Mouse (Mus musculus): ENCODE results near the gene Fars2. TPM values are rescaled to one million over a fixed set of nuclear protein-coding genes. Genes with fewer than 3 reads are reported as not detected.

Fars2 gene
- polyA plus RNA-seq (2012; rRNA removed), result 23.4 and 42.6 TPM in 2 replicates

- H3K27ac ChIP-seq (ENCODE audit: insufficient read depth, low read depth, low read length), result peak within 1 kb of the TSS; percentile 98
- no peaks in the 10 kb centered on the region for H3K36me3 ChIP-seq (ENCODE audit: control insufficient read depth, insufficient read depth, low read length)
- TF ChIP-seq POLR2A (IDR thresholded peaks at IDR 0.05; ENCODE audit: low read depth, low read length), result peak; percentile 65
- no peak for TF ChIP-seq CTCF (IDR thresholded peaks at IDR 0.05; ENCODE audit: extremely low read depth, insufficient read length, insufficient replicate concordance, low read depth, low read length)
- under 1% methylated on average over 75 of the region's 75 CpGs for WGBS
- H3K4me1 ChIP-seq (ENCODE audit: control insufficient read depth, insufficient read depth, insufficient read length, low read length), result no peaks in the 10 kb centered on the region
- H3K27me3 ChIP-seq (ENCODE audit: control insufficient read depth, insufficient read depth, low read length), result no peaks in the 10 kb centered on the region
- peak within 1 kb of the TSS; percentile 84 for H3K4me3 ChIP-seq (ENCODE audit: low read depth, low read length)
Measured at GRCm38 (mm10) chr13:36117143-36118014, at the start of gene Fars2, which contains the start of gene Lyrm4. Gene Fars2, plus strand, starts transcription at chr13:36117412. Gene Lyrm4, minus strand, starts transcription at chr13:36117526.

DNA sequence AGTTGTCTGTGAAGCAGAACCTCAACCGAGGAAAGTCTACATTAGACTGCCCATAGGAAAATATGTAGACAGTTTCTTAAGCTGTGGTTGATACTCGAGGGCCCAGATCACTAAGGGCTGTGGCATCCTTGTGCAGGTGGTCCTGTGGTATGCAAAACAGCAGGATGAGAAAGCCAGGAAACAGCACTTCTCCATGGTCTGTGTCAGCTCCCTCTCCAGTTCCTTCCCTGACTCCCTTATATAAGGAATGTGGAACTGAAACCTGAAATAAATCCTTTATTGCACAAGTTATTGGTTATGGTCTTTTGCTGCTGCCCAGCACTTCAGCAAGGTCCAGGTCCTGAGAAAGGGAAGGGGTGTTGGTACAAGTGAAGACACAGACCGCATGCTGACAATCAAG lies 42.7 kb upstream of the Fars2 start:
- 84% methylated on average over 3 of the region's 3 CpGs for WGBS
- Histone ChIP-seq H3K36me3 (ENCODE audit: control insufficient read depth, insufficient read depth, low read length) (no peaks in the 10 kb centered on the region), H3K27ac (ENCODE audit: insufficient read depth, low read depth, low read length) (no peak overlapping the region), H3K27me3 (ENCODE audit: control insufficient read depth, insufficient read depth, low read length) (no peaks in the 10 kb centered on the region), H3K4me3 (ENCODE audit: low read depth, low read length) (no peak overlapping the region), H3K4me1 (ENCODE audit: control insufficient read depth, insufficient read depth, insufficient read length, low read length) (no peaks in the 10 kb centered on the region)
- TF ChIP-seq CTCF (IDR thresholded peaks at IDR 0.05; ENCODE audit: extremely low read depth, insufficient read length, insufficient replicate concordance, low read depth, low read length) (no peak), POLR2A (IDR thresholded peaks at IDR 0.05; ENCODE audit: low read depth, low read length) (no peak)

GRCm38 (mm10) chr13:36081591-36081990 lies 35.6 kb upstream of the Fars2 start:
- Histone ChIP-seq H3K27ac (ENCODE audit: insufficient read depth, low read depth, low read length) (no peak overlapping the region), H3K36me3 (ENCODE audit: control insufficient read depth, insufficient read depth, low read length) (peaks cover 4% of the 10 kb centered on the region; the same call in 1 of the 2 replicates), H3K4me3 (ENCODE audit: low read depth, low read length) (no peak overlapping the region), H3K27me3 (ENCODE audit: control insufficient read depth, insufficient read depth, low read length) (no peaks in the 10 kb centered on the region), H3K4me1 (ENCODE audit: control insufficient read depth, insufficient read depth, insufficient read length, low read length) (no peaks in the 10 kb centered on the region)
- TF ChIP-seq CTCF (IDR thresholded peaks at IDR 0.05; ENCODE audit: extremely low read depth, insufficient read length, insufficient replicate concordance, low read depth, low read length) (no peak), POLR2A (IDR thresholded peaks at IDR 0.05; ENCODE audit: low read depth, low read length) (no peak)
- 86% methylated on average over 3 of the region's 3 CpGs for WGBS

DNA sequence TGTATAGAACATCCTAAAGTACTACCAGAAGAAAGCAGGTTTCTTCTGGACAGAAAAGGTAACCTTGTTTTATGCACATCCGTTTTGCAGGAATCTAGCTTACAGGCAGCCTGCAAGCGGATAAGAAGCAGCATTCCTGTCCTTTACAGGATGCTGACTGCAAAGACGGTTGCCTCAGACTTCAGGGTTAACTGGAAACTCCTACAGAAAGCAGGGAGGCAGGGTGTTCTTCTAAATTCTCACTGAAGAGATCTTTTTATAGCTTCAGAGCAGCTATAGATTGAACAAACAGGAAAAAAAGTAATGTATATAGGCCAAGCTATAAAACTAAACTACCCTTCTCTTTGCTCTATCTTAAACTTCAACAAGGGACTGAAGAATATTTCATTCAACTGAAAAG lies 32.5 kb upstream of the Fars2 start:
- WGBS, result 94% methylated on average over 3 of the region's 3 CpGs
- peaks cover 4% of the 10 kb centered on the region; the same call in 1 of the 2 replicates for H3K36me3 ChIP-seq (ENCODE audit: control insufficient read depth, insufficient read depth, low read length)
- TF ChIP-seq POLR2A (IDR thresholded peaks at IDR 0.05; ENCODE audit: low read depth, low read length), result no peak
- no peak for TF ChIP-seq CTCF (IDR thresholded peaks at IDR 0.05; ENCODE audit: extremely low read depth, insufficient read length, insufficient replicate concordance, low read depth, low read length)

GRCm38 (mm10) chr13:36085971-36086370 lies 31.2 kb upstream of the Fars2 start:
- 74% methylated on average over 3 of the region's 3 CpGs for WGBS
- no peak for TF ChIP-seq POLR2A (IDR thresholded peaks at IDR 0.05; ENCODE audit: low read depth, low read length)
- no peak for TF ChIP-seq CTCF (IDR thresholded peaks at IDR 0.05; ENCODE audit: extremely low read depth, insufficient read length, insufficient replicate concordance, low read depth, low read length)
- H3K27ac ChIP-seq (ENCODE audit: insufficient read depth, low read depth, low read length), result no peak overlapping the region
- peaks cover 4% of the 10 kb centered on the region for H3K36me3 ChIP-seq (ENCODE audit: control insufficient read depth, insufficient read depth, low read length)
- no peaks in the 10 kb centered on the region for H3K27me3 ChIP-seq (ENCODE audit: control insufficient read depth, insufficient read depth, low read length)
- peaks cover 5% of the 10 kb centered on the region; the same call in 1 of the 2 replicates for H3K4me1 ChIP-seq (ENCODE audit: control insufficient read depth, insufficient read depth, insufficient read length, low read length)
- no peak overlapping the region for H3K4me3 ChIP-seq (ENCODE audit: low read depth, low read length)

More for the DNA sequence above, 32.5 kb upstream of the Fars2 start:
- Histone ChIP-seq H3K27ac (ENCODE audit: insufficient read depth, low read depth, low read length) (no peak overlapping the region), H3K4me1 (ENCODE audit: control insufficient read depth, insufficient read depth, insufficient read length, low read length) (peaks cover 5% of the 10 kb centered on the region; the same call in 1 of the 2 replicates), H3K27me3 (ENCODE audit: control insufficient read depth, insufficient read depth, low read length) (no peaks in the 10 kb centered on the region), H3K4me3 (ENCODE audit: low read depth, low read length) (no peak overlapping the region)

DNA sequence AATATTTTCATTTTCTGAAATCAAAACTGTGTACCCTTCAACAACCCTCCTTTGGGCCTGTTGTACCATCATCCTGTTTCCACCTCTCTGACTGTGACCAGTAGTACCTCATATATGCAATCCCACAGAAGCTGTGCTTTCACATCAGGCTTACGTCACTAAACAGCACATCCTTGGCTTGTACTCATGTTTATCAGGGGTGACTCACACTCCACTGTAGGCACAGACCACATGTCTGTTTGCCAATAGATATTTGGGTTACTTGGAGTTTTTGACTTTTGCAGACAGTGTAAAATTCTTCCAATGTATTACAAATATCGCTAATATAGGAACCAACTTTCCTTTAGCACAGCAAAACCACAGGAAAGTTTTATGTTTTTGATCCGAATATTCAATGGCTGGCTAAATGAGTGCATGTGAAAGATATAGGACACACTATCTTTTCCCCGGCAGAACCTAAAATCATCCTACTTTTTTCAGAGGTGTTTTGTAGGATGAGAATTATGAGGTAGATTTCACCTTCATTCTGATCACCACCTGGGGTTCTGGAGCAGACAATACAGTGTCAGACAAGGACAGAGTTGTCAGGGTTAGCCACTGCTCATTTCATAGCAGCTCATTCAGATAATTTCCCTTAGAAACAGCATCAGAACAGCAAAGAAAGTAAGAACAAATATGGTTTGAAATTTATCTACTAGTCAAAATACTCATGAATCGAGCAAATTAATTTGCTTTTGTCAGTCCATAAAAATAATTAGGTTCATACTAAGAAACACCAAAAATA lies 30.4 kb upstream of the Fars2 start:
- H3K4me3 ChIP-seq (ENCODE audit: low read depth, low read length), result no peak overlapping the region
- H3K27ac ChIP-seq (ENCODE audit: insufficient read depth, low read depth, low read length), result no peak overlapping the region
- no peak for TF ChIP-seq CTCF (IDR thresholded peaks at IDR 0.05; ENCODE audit: extremely low read depth, insufficient read length, insufficient replicate concordance, low read depth, low read length)
- no peak for TF ChIP-seq POLR2A (IDR thresholded peaks at IDR 0.05; ENCODE audit: low read depth, low read length)
- no peaks in the 10 kb centered on the region for H3K27me3 ChIP-seq (ENCODE audit: control insufficient read depth, insufficient read depth, low read length)
- peaks cover 5% of the 10 kb centered on the region; the same call in 1 of the 2 replicates for H3K4me1 ChIP-seq (ENCODE audit: control insufficient read depth, insufficient read depth, insufficient read length, low read length)
- 84% methylated on average over 5 of the region's 5 CpGs for WGBS
- peaks cover 9% of the 10 kb centered on the region for H3K36me3 ChIP-seq (ENCODE audit: control insufficient read depth, insufficient read depth, low read length)

Measured in small intestine, adult 2 months (tissue).